Mouse (Mus musculus) thymus, adult 2 months (tissue): Measurements from ENCODE around the gene 2010300C02Rik. TPM values are rescaled to one million over a fixed set of nuclear protein-coding genes. Genes with fewer than 3 reads are reported as not detected.
"Not testable (repeated sequence)": the region's sequence is repeated elsewhere in the genome, so short reads cannot be mapped to it uniquely, and the experiment has no call there.

Experiments used
- DNase-seq: peaks from one replicate; pipeline ENCODE4 v3.0.0; 2021
- H3K27ac ChIP-seq: fragments of 200-500 bp; 2 replicates; pipeline ENCODE4 v1.5.1; 2012; ENCODE audit warnings: low read length, control low read depth; ENCODE audit not compliant: control insufficient read depth, insufficient read depth
- H3K27me3 ChIP-seq: fragments of 200-500 bp; 2 replicates; pipeline ENCODE4 v1.6.1; 2012; ENCODE audit warnings: mild to moderate bottlenecking, low read length, moderate library complexity, mixed read lengths; ENCODE audit not compliant: control insufficient read depth, insufficient read depth
- H3K36me3 ChIP-seq: fragments of 200-500 bp; 2 replicates; pipeline ENCODE4 v1.6.1; 2012; ENCODE audit warnings: mild to moderate bottlenecking, low read length, moderate library complexity; ENCODE audit not compliant: control insufficient read depth, insufficient read depth
- H3K4me1 ChIP-seq: fragments of 200-500 bp; replicated peaks from 2 replicates; pipeline ENCODE4 v1.6.1; 2012; ENCODE audit warnings: low read length; ENCODE audit not compliant: control insufficient read depth, insufficient read depth
- H3K4me3 ChIP-seq: fragments of 200-500 bp; 2 replicates; pipeline ENCODE4 v1.5.1; 2012; ENCODE audit warnings: mild to moderate bottlenecking, low read length, control low read depth, moderate library complexity; ENCODE audit not compliant: control insufficient read depth, insufficient read depth
- CTCF ChIP-seq: fragments of 200-500 bp; IDR thresholded peaks from 2 replicates; pipeline ENCODE4 v1.5.1; 2012; ENCODE audit warnings: mild to moderate bottlenecking, control low read depth, low read length, moderate library complexity, borderline replicate concordance; ENCODE audit not compliant: control insufficient read depth, poor library complexity, insufficient read depth; ENCODE audit errors: extremely low read depth
- POLR2A ChIP-seq: fragments of 200-500 bp; IDR thresholded peaks from 2 replicates; pipeline ENCODE4 v1.6.1; 2012; ENCODE audit warnings: mild to moderate bottlenecking, low read length, control low read depth, moderate library complexity; ENCODE audit not compliant: control insufficient read depth, poor library complexity, insufficient read depth; ENCODE audit errors: extremely low read depth
- WGBS: fragments of 180-500 bp; shearing (Covaris S2); methylation state at CpG from one replicate; pipeline ENCODE4 v1.1.7; 2018; 5-methylcytosine and 5-hydroxymethylcytosine counted together
- polyA plus RNA-seq: library from polyadenylated mRNA; depleted of rRNA; stranded (reverse); fragments of >200 nt; gene quantifications from 2 replicates; pipeline ENCODE4 v1.2.3, GENCODE M21; 2012

Gene 2010300C02Rik
- polyA plus RNA-seq, 1 experiment, result 6.6 TPM

DNA sequence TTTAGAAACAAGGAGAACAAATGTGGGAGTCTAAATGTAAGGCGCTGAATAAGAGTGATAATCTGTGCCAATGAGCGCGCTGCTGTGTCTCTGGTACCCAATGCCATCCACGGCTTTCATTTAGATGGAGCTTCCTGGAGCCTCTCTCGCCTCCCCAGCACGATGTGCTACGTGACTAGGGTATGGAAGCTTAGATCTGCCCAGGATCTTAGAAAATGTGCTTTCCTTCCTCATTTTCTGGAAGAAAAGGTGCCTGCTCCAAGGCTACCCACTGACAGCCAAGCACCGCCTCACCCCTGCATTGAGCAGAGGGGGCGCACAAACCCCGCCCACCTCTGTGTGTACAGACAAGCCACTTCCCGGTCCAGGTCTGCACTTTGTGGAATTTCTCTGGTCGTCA is 6.0 kb upstream of the 2010300C02Rik start:
- H3K4me3 ChIP-seq, result no peak overlapping the region
- no peaks in the 10 kb centered on the region for H3K36me3 ChIP-seq
- no peak for DNase-seq
- no peak overlapping the region for H3K27ac ChIP-seq
- H3K27me3 ChIP-seq, result no peaks in the 10 kb centered on the region
- peaks cover 4% of the 10 kb centered on the region; the same call in 1 of the 2 replicates for H3K4me1 ChIP-seq
- TF ChIP-seq POLR2A, result no peak
- no peak for TF ChIP-seq CTCF
- 23% methylated on average over 12 of the region's 12 CpGs for WGBS

DNA sequence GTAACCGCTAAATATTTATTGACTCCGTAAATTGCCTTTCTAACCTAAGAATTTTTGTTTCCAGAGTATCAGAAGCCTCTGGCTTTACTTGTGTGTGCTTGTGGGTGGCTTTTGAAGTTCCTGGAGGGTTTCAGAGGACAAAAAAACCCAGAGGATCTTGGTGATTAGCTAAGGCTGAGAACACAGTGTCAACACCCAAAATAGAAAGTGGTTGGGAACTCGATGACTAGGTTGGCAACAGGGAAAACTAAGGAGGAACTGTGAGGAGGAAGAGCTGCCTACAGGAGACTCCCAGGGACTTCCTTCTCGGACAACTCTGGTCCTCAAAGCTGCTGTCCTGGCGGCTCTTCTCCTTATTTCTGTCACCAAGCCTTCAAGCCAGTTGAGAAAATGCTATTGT is 1.2 kb upstream of the 2010300C02Rik start:
- peaks cover 4% of the 10 kb centered on the region; the same call in 1 of the 2 replicates for H3K27me3 ChIP-seq
- no peak overlapping the region for H3K4me3 ChIP-seq

DNA sequence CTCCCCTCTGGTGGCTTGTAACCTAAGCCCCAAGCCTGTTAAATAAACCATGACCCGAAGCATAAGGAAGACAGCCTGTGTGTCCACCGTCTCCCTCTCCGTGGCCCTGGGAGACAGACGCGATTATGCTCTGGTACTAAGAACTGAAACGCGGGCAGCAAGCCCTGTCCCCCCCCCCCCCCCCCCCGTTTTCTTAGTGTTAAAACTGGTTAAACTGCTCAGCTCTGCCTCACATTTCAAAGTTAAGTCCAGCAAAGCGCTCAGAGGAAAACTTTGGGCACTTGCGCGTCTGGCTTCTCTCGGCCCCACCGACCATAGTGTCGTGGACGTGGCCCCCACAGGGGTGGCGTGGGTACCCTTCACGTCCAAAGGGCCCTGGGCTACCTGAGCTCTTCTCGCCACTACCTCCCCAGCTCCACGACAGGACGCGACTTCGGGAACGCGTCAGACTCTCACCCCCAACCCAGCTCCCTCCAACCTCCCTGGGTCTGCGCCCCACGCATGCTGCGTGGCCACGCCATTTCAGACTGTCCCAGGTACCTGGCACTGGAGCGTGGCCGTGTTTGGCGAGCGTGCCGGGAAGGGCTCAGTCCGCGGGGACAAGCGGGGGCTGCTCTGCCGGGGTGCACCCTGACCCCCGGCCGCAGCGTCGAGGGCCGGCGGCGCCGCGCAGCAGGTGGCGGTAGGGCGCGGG is 708 bp downstream of the 2010300C02Rik start:
- H3K36me3 ChIP-seq, result no peaks in the 10 kb centered on the region
- peaks cover 4% of the 10 kb centered on the region; the same call in 1 of the 2 replicates for H3K27me3 ChIP-seq
- H3K4me1 ChIP-seq, result peaks cover 8% of the 10 kb centered on the region
- H3K27ac ChIP-seq, result no peak overlapping the region
- DNase-seq, result no peak
- WGBS, result 19% methylated on average over 49 of the region's 49 CpGs
- TF ChIP-seq POLR2A, result no peak
- no peak for TF ChIP-seq CTCF
- peak overlapping the region; percentile 49 for H3K4me3 ChIP-seq

More for the DNA sequence above, 1.2 kb upstream of the 2010300C02Rik start:
- Histone ChIP-seq H3K4me1 (peaks cover 11% of the 10 kb centered on the region), H3K27ac (no peak overlapping the region), H3K36me3 (no peaks in the 10 kb centered on the region)
- WGBS, result 81% methylated on average over 5 of the region's 5 CpGs
- TF ChIP-seq CTCF (no peak), POLR2A (no peak)
- no peak for DNase-seq

GRCm38 (mm10) chr1:37718516-37718915 is 1.4 kb downstream of the 2010300C02Rik start:
- no peak for DNase-seq
- Histone ChIP-seq H3K27ac (no peak overlapping the region), H3K36me3 (no peaks in the 10 kb centered on the region), H3K27me3 (peaks cover 4% of the 10 kb centered on the region; the same call in 1 of the 2 replicates), H3K4me3 (no peak overlapping the region), H3K4me1 (peaks cover 8% of the 10 kb centered on the region)
- TF ChIP-seq POLR2A (no peak), CTCF (no peak)
- 80% methylated on average over 7 of the region's 7 CpGs for WGBS

DNA sequence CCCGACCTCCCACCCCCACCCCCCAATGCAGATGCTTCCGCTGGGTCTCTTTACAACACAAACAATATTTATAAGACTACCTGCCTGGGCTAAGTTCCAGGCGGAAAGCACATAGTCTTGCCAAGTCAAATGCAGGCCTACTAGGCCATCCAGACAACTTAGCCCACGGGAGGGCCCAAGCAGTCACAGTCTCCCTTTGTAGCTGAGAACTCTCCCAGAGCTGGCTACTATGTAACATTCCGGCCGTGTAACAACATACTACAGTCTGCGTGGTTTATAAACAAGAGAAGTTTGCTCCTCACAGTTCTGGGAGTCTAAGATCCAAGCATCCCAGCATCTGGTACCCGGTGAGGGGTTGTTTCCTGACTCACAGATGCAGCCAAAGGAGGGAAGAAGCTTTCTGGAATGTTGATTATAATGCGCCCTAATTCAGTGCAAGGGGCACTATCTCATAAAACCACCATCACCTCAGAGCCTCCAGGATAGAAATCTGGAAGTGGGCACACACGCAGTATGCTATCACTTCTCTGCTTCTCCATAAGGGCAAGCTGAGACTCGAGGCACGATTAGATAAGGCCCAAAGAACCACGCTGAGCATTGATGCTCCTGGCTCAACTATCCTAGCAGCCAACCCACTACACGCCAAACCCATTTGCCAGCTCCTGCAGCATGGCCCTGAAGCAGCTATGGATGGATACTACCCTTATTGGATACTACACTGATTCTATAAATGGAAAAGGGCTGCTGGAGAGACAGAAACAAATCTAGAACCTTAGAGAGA is 2.3 kb downstream of the 2010300C02Rik start:
- H3K4me3 ChIP-seq, result no peak overlapping the region
- peaks cover 8% of the 10 kb centered on the region for H3K4me1 ChIP-seq
- peaks cover 4% of the 10 kb centered on the region; the same call in 1 of the 2 replicates for H3K27me3 ChIP-seq
- TF ChIP-seq CTCF, result no peak
- no peak for TF ChIP-seq POLR2A
- DNase-seq, result no peak
- WGBS, result 91% methylated on average over 14 of the region's 14 CpGs
- H3K27ac ChIP-seq, result no peak overlapping the region
- H3K36me3 ChIP-seq, result no peaks in the 10 kb centered on the region

- DNase-seq, H3K36me3 ChIP-seq, H3K4me3 ChIP-seq, H3K4me1 ChIP-seq, H3K27me3 ChIP-seq, H3K27ac ChIP-seq: not testable (repeated sequence)
- 93% methylated on average over 4 of the region's 4 CpGs for WGBS
Measured at GRCm38 (mm10) chr1:37712357-37712737, 7.5 kb downstream of the 2010300C02Rik start.
